14 mouse cellular contexts compared by ENCODE assay signal in the genomic region with DNA sequence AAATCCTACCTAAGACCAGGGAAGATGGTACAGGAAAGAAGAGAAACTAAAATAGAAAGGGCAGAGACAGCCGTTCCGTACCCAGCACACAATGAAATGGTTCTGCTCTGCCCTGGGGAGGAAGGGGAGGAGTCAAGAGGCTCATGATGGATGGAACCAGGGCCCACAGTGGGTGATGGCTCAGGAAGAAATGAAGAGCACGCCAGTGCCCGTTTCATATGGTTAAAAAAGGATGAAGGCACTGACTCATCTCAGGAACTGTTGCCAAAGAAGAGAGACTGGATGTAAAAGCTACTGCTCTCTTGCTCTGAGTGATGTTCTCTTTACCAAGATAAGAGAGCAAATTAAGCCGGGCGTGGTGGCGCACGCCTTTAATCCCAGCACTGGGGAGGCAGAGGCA.
"Had no signal": no experiment of that assay in that cellular context is flagged by ENCODE, and none has a peak within 500 bp of the region (broad histone marks: within the 10 kb centered on the region; RNA-seq: fewer than 3 reads in every experiment).

No protein-coding gene starts in this region.

- H3K9me3 ChIP-seq: limb, embryonic 10.5 days; liver, embryonic 15.5 days; midbrain, embryonic 10.5 days; midbrain, embryonic 15.5 days; neural tube, embryonic 12.5 days had no signal

- H3K4me3 ChIP-seq: layer of hippocampus, adult 2 months; limb, embryonic 10.5 days; liver, embryonic 15.5 days; midbrain, embryonic 10.5 days; midbrain, embryonic 15.5 days; neural tube, embryonic 12.5 days had no signal

- H3K4me2 ChIP-seq: liver, embryonic 11.5 days; liver, embryonic 15.5 days; midbrain, embryonic 15.5 days; neural tube, embryonic 12.5 days had no signal

- H3K9ac ChIP-seq: liver, embryonic 15.5 days; midbrain, embryonic 15.5 days; neural tube, embryonic 12.5 days had no signal

- H3K36me3 ChIP-seq: liver, embryonic 15.5 days had no signal

- H3K27me3 ChIP-seq: liver, embryonic 15.5 days; midbrain, embryonic 15.5 days; neural tube, embryonic 12.5 days had no signal

- H3K27ac ChIP-seq: layer of hippocampus, adult 2 months; limb, embryonic 10.5 days; liver, embryonic 15.5 days; midbrain, embryonic 10.5 days; midbrain, embryonic 15.5 days; neural tube, embryonic 12.5 days had no signal

- DNase-seq: kidney, postnatal 10 days; kidney, postnatal 4 days; lung, adult 2 months; lung, postnatal 10 days; lung, postnatal 4 days; thymus, adult 18-20 months; thymus, postnatal 14 days had no signal

- ATAC-seq: midbrain, embryonic 15.5 days had no signal

- H3K4me1 ChIP-seq: limb, embryonic 10.5 days; midbrain, embryonic 10.5 days; midbrain, embryonic 15.5 days; neural tube, embryonic 12.5 days had no signal
